Mouse (Mus musculus) liver, embryonic 13.5 days (tissue): ENCODE data around the gene Upf1. TPM values are rescaled to one million over a fixed set of nuclear protein-coding genes. Genes with fewer than 3 reads are reported as not detected.
A peak's percentile ranks its signal among the peaks of the same experiment; 100 is the strongest.

Experiments used
- ATAC-seq: fragments of 200-750 bp; cut with Nextera tagmentation; 2 replicates; pipeline ENCODE4 v1.8.0; 2017; ENCODE audit warnings: low read depth, mild to moderate bottlenecking, moderate number of reproducible peaks, moderate library complexity
- DNase-seq: peaks from one replicate; pipeline ENCODE4 v3.0.0; 2022
- H3K27ac ChIP-seq: fragments of 300-500 bp; sonication (generic); 2 replicates; pipeline ENCODE4 v1.5.1; 2015; ENCODE audit warnings: moderate library complexity, mild to moderate bottlenecking, inconsistent platforms
- H3K27me3 ChIP-seq: fragments of 300-500 bp; sonication (generic); 2 replicates; pipeline ENCODE4 v1.6.1; 2015; ENCODE audit warnings: mild to moderate bottlenecking, inconsistent platforms
- H3K36me3 ChIP-seq: fragments of 300-500 bp; sonication (generic); 2 replicates; pipeline ENCODE4 v1.6.1; 2015; ENCODE audit warnings: mild to moderate bottlenecking, inconsistent platforms
- H3K4me1 ChIP-seq: fragments of 300-500 bp; sonication (generic); replicated peaks from 2 replicates; pipeline ENCODE4 v1.6.1; 2015; ENCODE audit warnings: inconsistent platforms
- H3K4me2 ChIP-seq: fragments of 300-500 bp; sonication (generic); 2 replicates; pipeline ENCODE4 v1.6.1; 2015; ENCODE audit warnings: inconsistent platforms, mild to moderate bottlenecking, moderate library complexity
- H3K4me3 ChIP-seq: fragments of 300-500 bp; sonication (generic); replicated peaks from 2 replicates; pipeline ENCODE4 v1.5.1; 2015; ENCODE audit warnings: mild to moderate bottlenecking, inconsistent platforms
- H3K9ac ChIP-seq: fragments of 300-500 bp; sonication (generic); 2 replicates; pipeline ENCODE4 v1.6.1; 2015; ENCODE audit warnings: mild to moderate bottlenecking, inconsistent platforms
- H3K9me3 ChIP-seq: fragments of 300-500 bp; sonication (generic); replicated peaks from 2 replicates; pipeline ENCODE4 v1.6.1; 2016; ENCODE audit warnings: inconsistent platforms
- WGBS: fragments of 180-500 bp; shearing (Covaris S2); methylation state at CpG from one replicate; pipeline ENCODE4 v1.1.7; 2015; ENCODE audit not compliant: insufficient replicate concordance; 5-methylcytosine and 5-hydroxymethylcytosine counted together
- polyA plus RNA-seq: library from polyadenylated mRNA; unstranded; fragments of >200 nt; fragmentation: Nextera tagmentation; extraction: Ambion mirVana; gene quantifications from 2 replicates; pipeline ENCODE4 v1.2.1, GENCODE M21; 2015

The Upf1 gene
- polyA plus RNA-seq, 1 experiment from 2014 or later = 11.5 TPM

- ATAC-seq = no peak
- H3K4me3 ChIP-seq = no peak overlapping the region
- no peak overlapping the region for H3K9ac ChIP-seq
- H3K9me3 ChIP-seq = no peaks in the 10 kb centered on the region
- H3K27ac ChIP-seq = no peak overlapping the region
- H3K27me3 ChIP-seq = no peaks in the 10 kb centered on the region
- no peak overlapping the region for H3K4me2 ChIP-seq
- peaks cover 43% of the 10 kb centered on the region for H3K4me1 ChIP-seq
- peaks cover 93% of the 10 kb centered on the region for H3K36me3 ChIP-seq
- 86% methylated on average over 14 of the region's 14 CpGs for WGBS
- no peak for DNase-seq
Measured at GRCm38 (mm10) chr8:70342007-70342406, 11.1 kb downstream of the Upf1 start.

GRCm38 (mm10) chr8:70340659-70341058 lies 12.4 kb downstream of the Upf1 start:
- no peaks in the 10 kb centered on the region for H3K9me3 ChIP-seq
- DNase-seq (no peak), ATAC-seq (no peak)
- 89% methylated on average over 7 of the region's 7 CpGs for WGBS
- no peak overlapping the region for H3K4me2 ChIP-seq
- no peak overlapping the region for H3K4me3 ChIP-seq
- peaks cover 94% of the 10 kb centered on the region for H3K36me3 ChIP-seq
- no peaks in the 10 kb centered on the region for H3K27me3 ChIP-seq
- no peak overlapping the region; the same call in 1 of the 2 replicates for H3K27ac ChIP-seq
- no peak overlapping the region for H3K9ac ChIP-seq
- peaks cover 30% of the 10 kb centered on the region for H3K4me1 ChIP-seq

- Histone ChIP-seq H3K4me1 (peaks cover 12% of the 10 kb centered on the region), H3K4me2 (no peak overlapping the region), H3K36me3 (peaks cover 100% of the 10 kb centered on the region), H3K27ac (no peak overlapping the region), H3K4me3 (no peak overlapping the region), H3K27me3 (no peaks in the 10 kb centered on the region), H3K9ac (no peak overlapping the region), H3K9me3 (no peaks in the 10 kb centered on the region)
- ATAC-seq = no peak
- WGBS = 87% methylated on average over 7 of the region's 7 CpGs
- DNase-seq = no peak
Measured at GRCm38 (mm10) chr8:70338931-70339330, 14.1 kb downstream of the Upf1 start.

GRCm38 (mm10) chr8:70332878-70333202 lies 20.2 kb downstream of the Upf1 start:
- ATAC-seq (no peak), DNase-seq (no peak)
- H3K4me3 ChIP-seq = no peak overlapping the region
- peaks cover 44% of the 10 kb centered on the region for H3K4me1 ChIP-seq
- H3K27ac ChIP-seq = no peak overlapping the region
- no peak overlapping the region for H3K9ac ChIP-seq
- 94% methylated on average over 6 of the region's 6 CpGs for WGBS
- H3K36me3 ChIP-seq = peaks cover 74% of the 10 kb centered on the region
- H3K4me2 ChIP-seq = no peak overlapping the region
- no peaks in the 10 kb centered on the region for H3K9me3 ChIP-seq
- no peaks in the 10 kb centered on the region; the same call in 1 of the 2 replicates for H3K27me3 ChIP-seq

- Histone ChIP-seq H3K27ac (no peak overlapping the region; the same call in 1 of the 2 replicates), H3K4me2 (no peak overlapping the region), H3K4me1 (peaks cover 50% of the 10 kb centered on the region), H3K9ac (no peak overlapping the region), H3K36me3 (peaks cover 68% of the 10 kb centered on the region), H3K9me3 (0 out of 2 replicates have a peak, but pooled peaks cover 3% of the 10 kb centered on the region), H3K4me3 (no peak overlapping the region), H3K27me3 (no peaks in the 10 kb centered on the region; the same call in 1 of the 2 replicates)
- 0 out of 2 replicates have a peak, but pooled peaks have one; percentile 32 for ATAC-seq
- peak; percentile 44 for DNase-seq
- 53% methylated on average over 41 of the region's 41 CpGs for WGBS
Measured at GRCm38 (mm10) chr8:70332070-70332877, 20.8 kb downstream of the Upf1 start.

- H3K4me3 ChIP-seq = no peak overlapping the region
- 0 out of 2 replicates have a peak, but pooled peaks cover 3% of the 10 kb centered on the region for H3K9me3 ChIP-seq
- peaks cover 60% of the 10 kb centered on the region for H3K36me3 ChIP-seq
- H3K9ac ChIP-seq = no peak overlapping the region
- no peaks in the 10 kb centered on the region; the same call in 1 of the 2 replicates for H3K27me3 ChIP-seq
- H3K4me1 ChIP-seq = peaks cover 55% of the 10 kb centered on the region
- WGBS = 91% methylated on average over 19 of the region's 19 CpGs
- H3K4me2 ChIP-seq = no peak overlapping the region
- H3K27ac ChIP-seq = no peak overlapping the region
- DNase-seq (no peak), ATAC-seq (no peak)
Measured at GRCm38 (mm10) chr8:70331526-70331925, 21.6 kb downstream of the Upf1 start.

GRCm38 (mm10) chr8:70330741-70331364 lies 22.2 kb downstream of the Upf1 start:
- Histone ChIP-seq H3K27ac (no peak overlapping the region), H3K4me1 (peaks cover 55% of the 10 kb centered on the region), H3K9me3 (0 out of 2 replicates have a peak, but pooled peaks cover 3% of the 10 kb centered on the region), H3K9ac (no peak overlapping the region; the same call in 1 of the 2 replicates), H3K27me3 (no peaks in the 10 kb centered on the region; the same call in 1 of the 2 replicates), H3K4me3 (no peak overlapping the region), H3K36me3 (peaks cover 54% of the 10 kb centered on the region), H3K4me2 (peak overlapping the region; percentile 26)
- WGBS = 55% methylated on average over 53 of the region's 53 CpGs
- DNase-seq (peak; percentile 55), ATAC-seq (peak; percentile 52)

GRCm38 (mm10) chr8:70329835-70330740 lies 23.0 kb downstream of the Upf1 start:
- Histone ChIP-seq H3K4me3 (no peak overlapping the region), H3K36me3 (peaks cover 46% of the 10 kb centered on the region), H3K9me3 (0 out of 2 replicates have a peak, but pooled peaks cover 3% of the 10 kb centered on the region), H3K27ac (no peak overlapping the region), H3K4me1 (peaks cover 55% of the 10 kb centered on the region), H3K27me3 (no peaks in the 10 kb centered on the region; the same call in 1 of the 2 replicates), H3K9ac (no peak overlapping the region; the same call in 1 of the 2 replicates), H3K4me2 (peak overlapping the region; percentile 26)
- 20% methylated on average over 45 of the region's 45 CpGs for WGBS
- peak; percentile 6; the same call in 1 of the 2 replicates for ATAC-seq
- no peak for DNase-seq

GRCm38 (mm10) chr8:70329124-70329834 lies 23.8 kb downstream of the Upf1 start, which contains the start of gene Gdf1:
Gene Gdf1, plus strand, starts transcription at chr8:70329817.
- H3K9me3 ChIP-seq = 0 out of 2 replicates have a peak, but pooled peaks cover 3% of the 10 kb centered on the region
- H3K9ac ChIP-seq = no peak within 1 kb of the TSS; the same call in 1 of the 2 replicates
- WGBS = 38% methylated on average over 14 of the region's 14 CpGs
- DNase-seq = peak; percentile 50
- H3K27me3 ChIP-seq = no peaks in the 10 kb centered on the region; the same call in 1 of the 2 replicates
- H3K27ac ChIP-seq = peak within 1 kb of the TSS; percentile 93
- no peak within 1 kb of the TSS for H3K4me3 ChIP-seq
- H3K36me3 ChIP-seq = peaks cover 38% of the 10 kb centered on the region
- H3K4me2 ChIP-seq = peak within 1 kb of the TSS; percentile 26
- 0 out of 2 replicates have a peak, but pooled peaks have one; percentile 9 for ATAC-seq
- H3K4me1 ChIP-seq = peaks cover 55% of the 10 kb centered on the region

GRCm38 (mm10) chr8:70327512-70327911 lies 25.6 kb downstream of the Upf1 start:
- no peak overlapping the region for H3K4me3 ChIP-seq
- peak overlapping the region; percentile 33 for H3K4me2 ChIP-seq
- DNase-seq (peak; percentile 64), ATAC-seq (peak; percentile 75)
- H3K9ac ChIP-seq = peak overlapping the region; percentile 41; the same call in 1 of the 2 replicates
- no peaks in the 10 kb centered on the region; the same call in 1 of the 2 replicates for H3K27me3 ChIP-seq
- H3K9me3 ChIP-seq = 0 out of 2 replicates have a peak, but pooled peaks cover 3% of the 10 kb centered on the region
- peaks cover 20% of the 10 kb centered on the region for H3K36me3 ChIP-seq
- H3K4me1 ChIP-seq = peaks cover 55% of the 10 kb centered on the region
- peak overlapping the region; percentile 93 for H3K27ac ChIP-seq
- WGBS = 60% methylated on average over 6 of the region's 6 CpGs
